Mouse (Mus musculus) thymus, postnatal 14 days (tissue): Measurements from ENCODE around the gene Gal3st2c.
"Not testable (repeated sequence)": the region's sequence is repeated elsewhere in the genome, so short reads cannot be mapped to it uniquely, and the experiment has no call there.

ENCODE experiments used
- DNase-seq: peaks from one replicate; pipeline ENCODE4 v3.0.0; 2021

The Gal3st2c gene

GRCm38 (mm10) chr1:93990209-93990608 lies at the start of gene Gal3st2c:
Gene Gal3st2c (plus strand): TSS chr1:93990509.
- not testable (repeated sequence) for DNase-seq

- DNase-seq, result not testable (repeated sequence)
Observed at GRCm38 (mm10) chr1:93949087-93949486, 41.2 kb upstream of the Gal3st2c start.

- not testable (repeated sequence) for DNase-seq
Observed at GRCm38 (mm10) chr1:93966489-93966888, 23.8 kb upstream of the Gal3st2c start.

- DNase-seq, result not testable (repeated sequence)
Observed at GRCm38 (mm10) chr1:93970380-93970779, 19.9 kb upstream of the Gal3st2c start.

GRCm38 (mm10) chr1:93970797-93971196 lies 19.5 kb upstream of the Gal3st2c start:
- not testable (repeated sequence) for DNase-seq

GRCm38 (mm10) chr1:93975764-93976163 lies 14.5 kb upstream of the Gal3st2c start:
- not testable (repeated sequence) for DNase-seq

- DNase-seq, result not testable (repeated sequence)
Observed at GRCm38 (mm10) chr1:93978287-93978686, 12.0 kb upstream of the Gal3st2c start.

- DNase-seq, result not testable (repeated sequence)
Observed at GRCm38 (mm10) chr1:93980932-93981331, 9.4 kb upstream of the Gal3st2c start.

- no peak for DNase-seq
Observed at GRCm38 (mm10) chr1:93986167-93986566, 4.1 kb upstream of the Gal3st2c start.

GRCm38 (mm10) chr1:93988786-93989185 lies 1.5 kb upstream of the Gal3st2c start:
- DNase-seq, result no peak

- not testable (repeated sequence) for DNase-seq
Observed at GRCm38 (mm10) chr1:93991068-93991467, 759 bp downstream of the Gal3st2c start.

GRCm38 (mm10) chr1:93991491-93991890 lies 1.2 kb downstream of the Gal3st2c start:
- not testable (repeated sequence) for DNase-seq

GRCm38 (mm10) chr1:94001023-94001422 lies 10.7 kb downstream of the Gal3st2c start:
- no peak for DNase-seq

- not testable (repeated sequence) for DNase-seq
Observed at GRCm38 (mm10) chr1:94005954-94006506, 15.7 kb downstream of the Gal3st2c start.

- not testable (repeated sequence) for DNase-seq
Observed at GRCm38 (mm10) chr1:94008826-94009225, 18.5 kb downstream of the Gal3st2c start.

GRCm38 (mm10) chr1:94011643-94012042 lies 21.3 kb downstream of the Gal3st2c start:
- peak; percentile 23 for DNase-seq

- no peak for DNase-seq
Observed at GRCm38 (mm10) chr1:94020151-94020550, 29.8 kb downstream of the Gal3st2c start, which contains the start of gene Neu4. Gene Neu4 (plus strand): TSS chr1:94020451.

GRCm38 (mm10) chr1:94027506-94028108 lies 37.3 kb downstream of the Gal3st2c start:
- DNase-seq, result no peak

- no peak for DNase-seq
Observed at GRCm38 (mm10) chr1:94028741-94029140, 38.4 kb downstream of the Gal3st2c start.

GRCm38 (mm10) chr1:94033075-94033602 lies 42.8 kb downstream of the Gal3st2c start:
- DNase-seq, result no peak

- DNase-seq, result peak; percentile 88
Observed at GRCm38 (mm10) chr1:94034984-94035743, 44.9 kb downstream of the Gal3st2c start.

- no peak for DNase-seq
Observed at GRCm38 (mm10) chr1:94040391-94040790, 50.1 kb downstream of the Gal3st2c start.

- DNase-seq, result no peak
Observed at GRCm38 (mm10) chr1:94045559-94045958, 55.2 kb downstream of the Gal3st2c start.
